Mouse (Mus musculus): Measurements from ENCODE around the gene Slc5a2.

GRCm38 (mm10) chr7:128251946-128252345, 13.5 kb upstream of the Slc5a2 start:
- TF ChIP-seq CTCF (IDR thresholded peaks at IDR 0.05), result no peak
- no peak for TF ChIP-seq EP300 (IDR thresholded peaks at IDR 0.05)
